Mouse (Mus musculus) liver, embryonic 16.5 days (tissue): ENCODE measurements around the gene Sbf2. TPM values are rescaled to one million over a fixed set of nuclear protein-coding genes. Genes with fewer than 3 reads are reported as not detected.

ENCODE experiments used
- ATAC-seq: fragments of 200-750 bp; cut with Nextera tagmentation; 2 replicates; pipeline ENCODE4 v1.8.0; 2017; ENCODE audit warnings: low read depth, mild to moderate bottlenecking, moderate number of reproducible peaks, moderate library complexity
- H3K27ac ChIP-seq: fragments of 300-500 bp; sonication (generic); 2 replicates; pipeline ENCODE4 v1.5.1; 2014; ENCODE audit warnings: mild to moderate bottlenecking, low read length
- H3K27me3 ChIP-seq: fragments of 300-500 bp; sonication (generic); 2 replicates; pipeline ENCODE4 v1.6.1; 2014; ENCODE audit warnings: low read depth, low read length, mixed read lengths; ENCODE audit not compliant: control insufficient read depth, insufficient read depth
- H3K36me3 ChIP-seq: fragments of 300-500 bp; sonication (generic); 2 replicates; pipeline ENCODE4 v1.6.1; 2014; ENCODE audit warnings: mild to moderate bottlenecking; ENCODE audit not compliant: control insufficient read depth, insufficient read depth
- H3K4me1 ChIP-seq: fragments of 300-500 bp; sonication (generic); 2 replicates; pipeline ENCODE4 v1.6.1; 2014; ENCODE audit warnings: low read depth, low read length, mixed read lengths; ENCODE audit not compliant: control insufficient read depth
- H3K4me2 ChIP-seq: fragments of 300-500 bp; sonication (generic); 2 replicates; pipeline ENCODE4 v1.6.1; 2014; ENCODE audit warnings: low read depth, low read length, mixed read lengths
- H3K4me3 ChIP-seq: fragments of 300-500 bp; sonication (generic); 2 replicates; pipeline ENCODE4 v1.5.1; 2014; ENCODE audit warnings: low read depth, mild to moderate bottlenecking, low read length
- H3K9ac ChIP-seq: fragments of 300-500 bp; sonication (generic); 2 replicates; pipeline ENCODE4 v1.6.1; 2014; ENCODE audit warnings: low read depth, low read length
- H3K9me3 ChIP-seq: fragments of 300-500 bp; sonication (generic); replicated peaks from 2 replicates; pipeline ENCODE4 v1.6.1; 2016; ENCODE audit warnings: low read length; ENCODE audit not compliant: control insufficient read depth
- WGBS: fragments of 180-500 bp; shearing (Covaris S2); extraction: QIAGEN DNeasy Blood & Tissue Kit; methylation state at CpG from one replicate; pipeline ENCODE4 v1.1.7; 2014; ENCODE audit not compliant: insufficient replicate concordance; 5-methylcytosine and 5-hydroxymethylcytosine counted together
- polyA plus RNA-seq: library from polyadenylated mRNA; unstranded; fragments of >200 nt; fragmentation: Nextera tagmentation; extraction: Ambion mirVana; gene quantifications from 2 replicates; pipeline ENCODE4 v1.2.1, GENCODE M21; 2015

The Sbf2 gene
- polyA plus RNA-seq, 1 experiment from 2014 or later: 7.3 TPM

DNA sequence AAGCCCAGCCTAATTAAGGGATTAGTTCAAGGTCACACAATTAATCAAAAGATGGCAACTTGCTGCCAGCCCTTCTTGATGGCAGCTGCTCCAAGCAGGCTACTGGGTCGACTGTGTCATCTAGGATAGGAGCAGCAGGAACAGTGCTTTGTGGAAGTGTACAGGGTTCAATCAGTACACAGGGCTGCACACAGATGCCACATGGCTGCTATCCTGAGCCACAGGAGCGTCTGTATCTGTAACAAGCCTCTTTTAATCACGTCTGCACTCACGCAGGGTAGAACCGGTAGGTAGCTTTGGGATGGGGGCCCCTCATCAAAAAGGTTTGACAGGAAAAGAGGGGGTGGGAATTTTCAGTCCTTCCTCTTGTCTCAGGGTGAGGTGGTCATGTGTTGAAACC lies 308.4 kb downstream of the Sbf2 start:
- no peak overlapping the region for H3K27ac ChIP-seq
- no peaks in the 10 kb centered on the region for H3K27me3 ChIP-seq
- H3K4me2 ChIP-seq: no peak overlapping the region
- H3K9me3 ChIP-seq: no peaks in the 10 kb centered on the region
- no peak overlapping the region for H3K4me3 ChIP-seq
- no peak overlapping the region for H3K9ac ChIP-seq
- H3K36me3 ChIP-seq: no peaks in the 10 kb centered on the region
- no peaks in the 10 kb centered on the region for H3K4me1 ChIP-seq
- no peak for ATAC-seq
- 39% methylated on average over 5 of the region's 5 CpGs for WGBS

DNA sequence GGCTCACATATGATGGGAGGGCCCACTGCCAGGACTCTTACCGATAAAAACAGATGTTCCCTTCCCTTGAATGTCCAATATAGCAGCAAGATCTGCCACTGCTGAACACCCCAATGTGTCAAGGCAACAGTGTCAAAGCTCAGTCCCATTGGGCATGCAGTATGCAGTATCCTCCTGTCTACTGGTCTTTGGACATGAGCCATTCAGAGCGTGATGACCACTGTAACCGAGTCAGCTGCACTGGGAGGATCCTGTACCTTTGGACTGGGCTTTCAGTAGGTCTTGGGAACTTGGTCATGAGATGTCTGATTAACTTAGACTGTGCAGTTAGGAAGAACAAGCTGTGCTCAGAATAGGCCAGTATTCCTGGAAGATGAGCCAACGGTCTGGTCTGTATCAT lies 309.2 kb downstream of the Sbf2 start:
- H3K27me3 ChIP-seq: no peaks in the 10 kb centered on the region
- no peak overlapping the region for H3K4me3 ChIP-seq
- no peak overlapping the region for H3K27ac ChIP-seq
- H3K9ac ChIP-seq: no peak overlapping the region
- H3K4me2 ChIP-seq: no peak overlapping the region
- H3K4me1 ChIP-seq: no peaks in the 10 kb centered on the region
- ATAC-seq: no peak
- 71% methylated on average over 4 of the region's 4 CpGs for WGBS
- no peaks in the 10 kb centered on the region for H3K9me3 ChIP-seq
- no peaks in the 10 kb centered on the region for H3K36me3 ChIP-seq

DNA sequence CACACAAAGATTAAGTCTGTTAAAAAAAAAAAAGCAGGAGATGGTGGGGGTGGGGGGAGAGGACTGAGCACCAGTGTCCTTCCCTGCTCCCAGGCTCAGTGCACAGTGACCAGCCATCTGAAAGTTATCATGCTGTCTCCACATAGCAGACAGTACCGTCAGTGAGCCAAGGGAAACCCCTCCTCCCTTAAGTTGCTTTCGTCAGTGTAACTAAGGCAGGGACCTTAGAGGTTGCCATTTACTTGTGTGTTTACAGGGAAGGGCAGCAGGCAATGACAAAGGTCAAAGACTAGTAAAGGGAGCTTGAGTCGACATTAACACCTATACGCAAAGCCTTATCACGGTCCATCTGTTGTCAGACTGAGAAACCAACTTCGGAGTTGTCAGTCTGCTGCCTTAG lies 311.8 kb downstream of the Sbf2 start:
- Histone ChIP-seq H3K4me1 (no peaks in the 10 kb centered on the region), H3K27me3 (no peaks in the 10 kb centered on the region), H3K9me3 (no peaks in the 10 kb centered on the region), H3K4me3 (no peak overlapping the region), H3K36me3 (no peaks in the 10 kb centered on the region), H3K4me2 (no peak overlapping the region), H3K27ac (no peak overlapping the region), H3K9ac (no peak overlapping the region)
- no peak for ATAC-seq
- WGBS: 55% methylated on average over 6 of the region's 6 CpGs

DNA sequence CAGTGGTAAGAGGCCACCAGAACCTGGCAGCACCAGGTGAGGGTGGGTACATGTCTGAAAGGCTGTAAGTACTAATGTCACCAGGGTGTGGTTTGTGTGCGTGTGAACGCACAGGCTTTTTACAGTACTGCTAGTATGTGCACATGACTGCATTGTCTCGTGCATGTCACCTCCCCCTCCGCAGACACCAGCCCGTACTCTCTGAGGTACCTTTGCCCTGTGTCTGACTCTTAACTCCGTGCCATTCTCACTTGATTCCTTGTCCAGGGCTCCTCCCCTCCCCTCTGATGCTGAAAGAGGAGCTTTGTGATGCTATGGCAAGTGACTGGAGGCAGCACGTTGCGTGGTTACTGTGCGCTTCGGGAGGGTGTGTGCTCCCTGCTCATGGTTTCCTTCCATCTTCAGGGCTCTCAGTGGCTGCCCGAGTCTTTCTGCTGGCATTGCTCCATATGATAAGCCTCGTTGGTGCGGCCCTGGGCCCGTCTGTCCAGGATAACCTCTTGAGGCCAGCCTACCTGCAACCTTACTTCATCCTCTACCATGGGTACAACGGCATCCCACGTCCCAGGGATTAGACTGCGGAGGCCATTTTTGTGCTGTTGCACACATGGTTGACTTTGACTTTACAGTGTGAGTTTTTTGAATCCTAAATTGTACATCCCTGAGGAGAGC lies 315.8 kb downstream of the Sbf2 start:
- no peak overlapping the region for H3K27ac ChIP-seq
- H3K9ac ChIP-seq: no peak overlapping the region
- H3K4me1 ChIP-seq: no peaks in the 10 kb centered on the region
- 72% methylated on average over 17 of the region's 17 CpGs for WGBS
- no peak overlapping the region for H3K4me3 ChIP-seq
- H3K27me3 ChIP-seq: no peaks in the 10 kb centered on the region
- no peak for ATAC-seq
- H3K9me3 ChIP-seq: no peaks in the 10 kb centered on the region
- no peaks in the 10 kb centered on the region for H3K36me3 ChIP-seq
- no peak overlapping the region for H3K4me2 ChIP-seq

DNA sequence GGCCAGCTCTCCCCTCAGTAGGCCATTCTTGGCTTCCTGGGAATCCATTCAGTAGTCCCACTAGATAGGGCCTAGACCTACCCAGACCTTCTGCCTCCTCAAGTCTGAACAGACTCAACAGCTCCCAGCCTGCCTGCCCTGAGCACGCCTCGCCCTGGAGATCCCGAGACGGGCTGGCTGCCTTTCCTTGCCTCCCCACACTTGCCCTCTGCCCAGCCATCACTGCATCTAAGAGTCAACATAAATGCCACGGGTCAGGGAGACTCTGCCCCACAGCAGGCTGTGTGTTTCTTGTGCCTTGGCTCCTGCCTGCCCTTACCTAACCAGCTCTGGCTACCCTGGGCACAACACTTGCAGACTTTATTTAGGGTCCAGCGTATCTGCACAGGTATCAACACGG lies 316.6 kb downstream of the Sbf2 start:
- Histone ChIP-seq H3K27ac (no peak overlapping the region), H3K9ac (no peak overlapping the region), H3K9me3 (no peaks in the 10 kb centered on the region), H3K27me3 (no peaks in the 10 kb centered on the region), H3K4me3 (no peak overlapping the region), H3K4me2 (no peak overlapping the region), H3K36me3 (no peaks in the 10 kb centered on the region), H3K4me1 (no peaks in the 10 kb centered on the region)
- WGBS: 62% methylated on average over 7 of the region's 7 CpGs
- ATAC-seq: no peak

DNA sequence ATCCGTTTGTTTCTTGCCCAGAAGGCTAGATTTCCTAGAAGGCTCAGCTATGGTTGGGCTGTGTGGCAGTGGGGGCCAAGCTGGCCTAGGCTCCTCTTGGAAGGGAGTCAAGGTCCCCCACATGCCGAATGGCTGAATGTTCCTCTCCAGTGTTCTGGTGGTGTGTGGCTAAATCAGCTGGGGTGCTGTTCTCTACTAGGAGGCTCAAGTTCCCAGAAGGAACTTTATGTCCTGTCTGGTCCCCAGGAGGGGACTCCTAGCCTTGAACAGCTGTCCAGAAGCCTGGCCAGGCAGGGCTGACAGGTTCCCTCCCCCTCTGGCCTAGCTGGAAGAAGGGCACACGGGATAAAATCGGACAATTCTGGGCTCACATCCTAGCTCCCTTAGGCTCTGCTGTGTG lies 317.1 kb downstream of the Sbf2 start:
- H3K9ac ChIP-seq: no peak overlapping the region

DNA sequence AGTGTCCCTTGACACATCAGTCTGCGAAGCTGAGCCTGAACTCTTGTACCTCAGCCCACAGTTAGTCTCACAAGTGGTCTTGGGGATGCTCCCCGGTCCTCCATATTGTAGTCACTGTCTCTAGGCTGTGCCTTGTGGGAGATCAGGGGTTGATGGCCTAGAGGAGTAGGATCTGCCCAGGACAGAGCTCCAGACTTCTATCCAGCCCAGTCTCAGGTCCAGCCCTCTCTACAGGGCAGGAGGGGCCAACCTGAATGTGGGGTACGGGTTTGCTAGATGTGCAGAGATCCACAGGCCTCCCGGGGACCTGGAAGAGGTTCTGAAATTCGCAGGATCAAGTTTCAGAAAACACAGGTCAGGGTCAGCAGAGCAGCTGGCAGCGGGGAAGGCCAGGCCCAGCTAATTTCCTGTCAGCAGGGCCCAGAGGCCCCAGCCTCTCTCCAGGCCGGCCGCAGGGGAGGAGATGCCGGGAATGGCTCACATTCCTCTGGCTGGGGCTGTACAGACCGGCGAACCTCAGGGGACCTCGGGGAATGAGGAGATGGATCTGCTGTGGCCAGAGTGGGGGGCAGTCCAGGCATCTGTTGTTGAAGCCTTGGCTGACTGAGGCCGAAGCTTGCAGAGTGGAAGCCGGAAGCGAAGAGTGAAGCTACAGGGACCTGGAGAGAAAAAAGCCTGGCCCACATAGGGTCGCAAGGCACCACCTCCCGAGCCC lies 317.7 kb downstream of the Sbf2 start:
- Histone ChIP-seq H3K36me3 (no peaks in the 10 kb centered on the region), H3K4me3 (no peak overlapping the region), H3K27ac (no peak overlapping the region), H3K4me1 (no peaks in the 10 kb centered on the region), H3K4me2 (no peak overlapping the region), H3K9me3 (no peaks in the 10 kb centered on the region), H3K27me3 (no peaks in the 10 kb centered on the region), H3K9ac (no peak overlapping the region)
- peak; percentile 52; the same call in 1 of the 2 replicates for ATAC-seq
- WGBS: 50% methylated on average over 17 of the region's 17 CpGs

More for the DNA sequence above, 317.1 kb downstream of the Sbf2 start:
- Histone ChIP-seq H3K36me3 (no peaks in the 10 kb centered on the region), H3K4me2 (no peak overlapping the region), H3K9me3 (no peaks in the 10 kb centered on the region), H3K27me3 (no peaks in the 10 kb centered on the region), H3K27ac (no peak overlapping the region), H3K4me1 (no peaks in the 10 kb centered on the region), H3K4me3 (no peak overlapping the region)
- WGBS: 65% methylated on average over 4 of the region's 4 CpGs
- no peak for ATAC-seq

DNA sequence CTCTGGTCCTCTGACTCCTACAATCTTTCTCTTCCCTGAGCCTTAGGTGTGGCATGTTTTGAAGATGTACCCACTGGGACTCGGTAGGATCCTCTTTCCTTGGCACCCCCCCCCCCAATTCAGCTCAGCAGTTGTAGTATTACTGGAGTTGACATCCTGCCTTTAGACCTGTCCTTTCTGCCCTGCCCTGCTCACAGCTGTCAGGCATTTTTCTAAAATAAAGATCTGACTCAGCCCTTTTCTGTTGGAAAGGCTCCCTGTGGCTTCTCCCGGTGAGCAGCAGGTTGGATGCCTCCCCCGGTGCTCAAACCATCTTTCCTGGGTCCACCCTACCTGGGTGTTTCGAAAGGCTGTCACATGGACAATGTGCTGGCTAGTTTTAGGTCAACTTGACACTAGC lies 325.1 kb downstream of the Sbf2 start:
- no peaks in the 10 kb centered on the region for H3K4me1 ChIP-seq
- no peak overlapping the region for H3K27ac ChIP-seq
- no peak for ATAC-seq
- no peak overlapping the region for H3K9ac ChIP-seq
- H3K4me2 ChIP-seq: no peak overlapping the region
- no peaks in the 10 kb centered on the region for H3K27me3 ChIP-seq
- H3K4me3 ChIP-seq: no peak overlapping the region
- no peaks in the 10 kb centered on the region for H3K36me3 ChIP-seq
- 64% methylated on average over 4 of the region's 4 CpGs for WGBS
- H3K9me3 ChIP-seq: no peaks in the 10 kb centered on the region

DNA sequence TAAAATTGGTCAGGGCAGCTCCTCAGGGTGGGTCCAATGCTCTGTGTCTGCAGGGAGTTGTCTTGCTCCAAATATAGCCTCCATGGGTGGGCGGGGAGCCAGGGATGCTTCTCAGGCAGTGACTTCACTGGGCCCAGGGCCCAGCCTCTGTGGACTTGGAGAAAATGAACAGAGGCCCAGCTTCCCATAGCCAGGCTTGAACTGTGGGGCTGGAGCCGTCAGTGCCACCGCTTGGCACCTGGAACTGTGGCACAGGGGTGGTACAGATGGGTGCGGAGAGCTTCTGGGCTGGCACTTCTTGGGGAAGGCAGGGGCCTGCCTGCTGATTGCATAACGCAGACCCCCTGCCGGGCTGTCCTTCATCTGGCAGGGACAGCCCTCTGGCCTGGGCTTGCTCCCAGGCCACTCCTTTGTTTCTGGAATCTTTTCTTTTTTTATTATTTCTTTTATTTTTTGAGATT lies 326.0 kb downstream of the Sbf2 start:
- 64% methylated on average over 6 of the region's 6 CpGs for WGBS
- Histone ChIP-seq H3K27me3 (no peaks in the 10 kb centered on the region), H3K4me1 (no peaks in the 10 kb centered on the region), H3K9ac (no peak overlapping the region), H3K4me3 (no peak overlapping the region), H3K4me2 (no peak overlapping the region), H3K9me3 (no peaks in the 10 kb centered on the region), H3K36me3 (no peaks in the 10 kb centered on the region), H3K27ac (no peak overlapping the region)
- no peak for ATAC-seq
